Mouse (Mus musculus): ENCODE data around the gene Gtpbp3.

Gene Gtpbp3

DNA sequence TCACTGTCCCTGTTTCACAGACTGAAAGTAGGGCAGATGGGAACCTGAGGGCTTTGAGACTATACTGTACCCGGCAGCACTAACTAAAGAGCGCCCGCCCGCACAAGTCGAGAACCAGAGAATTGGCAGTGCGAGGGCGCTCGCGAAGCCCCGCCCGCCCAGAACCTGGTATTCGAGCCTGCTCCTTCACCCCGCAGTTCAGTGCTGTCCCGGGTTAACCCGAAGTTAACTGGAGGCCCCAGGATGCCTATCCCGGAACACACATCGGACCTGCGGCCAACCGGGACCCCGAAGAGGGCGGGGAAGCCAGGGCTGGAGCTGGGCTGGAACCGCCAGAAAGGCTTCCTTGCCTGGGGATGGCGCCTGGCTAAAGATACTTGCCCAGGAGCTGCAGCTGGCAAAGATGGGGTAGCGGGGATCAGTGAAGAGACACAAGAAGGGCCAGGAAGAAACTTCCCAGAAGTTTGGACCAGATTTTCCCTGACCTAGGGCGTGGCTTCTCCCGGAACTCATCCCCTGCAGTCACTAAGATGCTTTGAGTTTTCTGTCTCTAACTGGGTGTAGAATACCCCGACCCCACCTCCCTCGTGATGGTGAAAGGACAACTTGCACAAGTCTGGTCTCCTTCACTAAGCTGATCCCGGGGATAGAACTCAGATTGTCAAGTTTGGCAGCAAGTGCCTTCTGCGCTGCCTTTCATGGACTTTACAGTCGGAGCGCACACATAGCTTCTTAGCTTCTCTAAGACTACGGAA is at the start of gene Gtpbp3:
Gene Gtpbp3 (plus strand): TSS at position 413 of the 755 bp plus-strand sequence.
- peak; percentile 81 for DNase-seq (ENCODE audit: low spot score)

DNA sequence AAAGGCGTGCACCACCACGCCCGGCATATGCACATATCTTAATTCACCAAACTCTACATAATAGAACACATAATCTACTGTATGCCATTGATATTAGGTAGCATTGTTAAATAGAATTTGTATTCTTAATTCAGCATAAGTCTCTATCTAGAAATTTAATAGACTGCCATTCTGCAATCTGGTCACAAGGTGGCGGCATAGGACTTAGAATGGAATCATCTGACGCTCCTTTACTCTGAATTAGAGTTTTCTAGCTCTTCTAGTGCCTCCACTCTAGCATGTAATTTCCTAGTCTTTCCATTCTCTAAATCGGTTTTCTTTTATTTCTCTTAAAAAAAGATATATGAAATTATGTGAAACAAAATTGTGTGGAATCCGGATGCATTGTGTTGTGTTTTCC is 46.5 kb upstream of the Gtpbp3 start:
- DNase-seq (ENCODE audit: low spot score): peak; percentile 52

DNA sequence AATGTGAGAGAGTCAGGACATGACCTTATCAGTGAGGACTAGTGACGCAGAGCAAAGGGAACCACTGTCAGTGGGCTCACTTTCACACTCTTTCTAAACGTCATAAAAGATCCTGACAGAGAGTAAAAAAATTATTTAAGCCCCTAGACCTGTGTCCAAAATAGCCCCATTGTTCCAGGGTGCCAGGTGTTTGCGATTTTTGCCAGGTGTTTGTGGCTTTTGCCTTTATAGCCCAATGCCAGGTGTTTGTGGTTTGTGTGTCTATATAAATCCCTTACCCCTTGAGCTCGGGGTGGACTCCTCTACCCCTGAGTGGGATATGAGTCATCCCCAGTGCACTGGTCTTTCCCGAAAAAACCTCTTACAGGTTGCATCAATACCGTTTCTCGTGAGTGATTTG is 42.8 kb upstream of the Gtpbp3 start:
- no peak for DNase-seq (ENCODE audit: low spot score)

- DNase-seq (ENCODE audit: low spot score): no peak
Observed at GRCm38 (mm10) chr8:71451337-71451736, 36.6 kb upstream of the Gtpbp3 start.

DNA sequence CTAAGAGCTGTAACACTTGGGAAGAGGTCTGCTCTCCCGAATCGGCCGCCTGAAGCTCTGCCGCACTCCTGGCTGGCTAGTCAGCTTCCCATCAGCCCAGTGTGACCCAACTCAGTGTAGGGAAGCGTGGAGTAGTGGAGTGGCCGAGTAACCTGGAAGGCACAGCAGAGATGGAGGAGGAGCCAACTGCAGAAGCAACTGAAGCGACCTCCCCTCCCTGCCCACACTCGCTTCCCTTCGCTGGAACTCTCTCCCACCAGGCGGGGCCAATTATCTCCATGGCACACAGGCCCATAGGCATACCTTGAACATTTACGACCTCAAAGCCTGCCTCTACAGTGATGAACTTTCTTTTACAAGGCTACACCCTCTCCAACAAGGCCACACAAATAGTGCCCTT is 36.1 kb upstream of the Gtpbp3 start:
- DNase-seq (ENCODE audit: low spot score): no peak

GRCm38 (mm10) chr8:71452669-71453068 is 35.2 kb upstream of the Gtpbp3 start:
- DNase-seq (ENCODE audit: low spot score): no peak

GRCm38 (mm10) chr8:71454668-71455067 is 33.2 kb upstream of the Gtpbp3 start:
- DNase-seq (ENCODE audit: low spot score): no peak

GRCm38 (mm10) chr8:71456906-71457305 is 31.0 kb upstream of the Gtpbp3 start:
- DNase-seq (ENCODE audit: low spot score): no peak

GRCm38 (mm10) chr8:71457659-71458270 is 30.1 kb upstream of the Gtpbp3 start:
- DNase-seq (ENCODE audit: low spot score): no peak

DNA sequence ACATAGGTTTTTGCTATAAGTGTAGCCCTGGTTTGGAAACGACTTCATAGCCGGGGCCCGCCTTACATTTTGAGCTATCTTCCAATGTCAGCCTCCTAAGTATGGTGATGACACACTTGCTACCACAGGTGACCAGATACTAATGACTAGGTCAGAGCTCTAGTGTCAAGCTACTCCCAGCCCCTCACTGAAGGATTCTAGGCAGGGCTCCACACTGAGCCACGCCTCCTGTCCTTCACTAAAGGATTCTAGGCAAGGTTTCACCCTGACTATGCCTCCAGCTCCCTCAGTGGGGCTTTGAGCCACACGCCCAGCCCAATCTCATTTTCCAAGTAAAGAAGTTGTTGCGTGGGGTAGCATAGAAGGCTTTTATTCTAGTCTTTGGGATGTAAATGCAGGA is 27.2 kb upstream of the Gtpbp3 start:
- DNase-seq (ENCODE audit: low spot score): no peak

DNA sequence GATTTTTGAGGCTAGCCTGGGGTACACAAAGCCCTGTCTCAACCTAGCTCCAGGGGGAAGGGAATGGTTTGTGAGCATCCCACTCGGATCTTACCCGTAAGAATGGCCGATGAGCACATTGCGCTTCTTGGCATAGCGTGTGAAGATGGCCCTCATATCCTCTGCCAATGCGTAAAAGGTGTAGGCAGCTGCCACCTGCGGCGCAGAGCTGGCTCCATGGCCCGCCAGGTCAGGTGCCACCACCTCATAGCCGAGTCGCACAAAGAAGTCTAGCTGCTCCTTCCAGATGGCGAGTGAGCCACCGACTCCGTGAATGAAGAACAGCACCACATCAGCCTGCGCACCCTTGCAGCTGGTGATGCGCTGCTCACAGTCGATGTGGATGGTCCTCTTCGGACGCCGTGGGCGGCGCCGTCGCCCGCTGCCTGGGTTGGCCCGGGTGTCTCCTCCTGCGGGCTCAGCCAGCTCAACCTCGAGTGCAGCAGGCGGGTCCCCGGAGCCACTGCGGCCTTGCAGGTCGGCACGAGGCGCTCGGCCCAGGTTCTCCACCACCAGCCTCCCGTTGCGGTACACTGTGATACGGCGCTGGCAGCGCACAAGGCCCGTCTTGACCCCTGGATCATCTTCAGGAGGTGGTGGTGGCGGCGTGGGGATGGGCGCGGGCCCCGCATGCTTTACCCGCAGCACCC is 26.6 kb upstream of the Gtpbp3 start:
- no peak for DNase-seq (ENCODE audit: low spot score)

GRCm38 (mm10) chr8:71462191-71462590 is 25.7 kb upstream of the Gtpbp3 start:
- DNase-seq (ENCODE audit: low spot score): no peak

GRCm38 (mm10) chr8:71462786-71463185 is 25.1 kb upstream of the Gtpbp3 start:
- peak; percentile 50 for DNase-seq (ENCODE audit: low spot score)

DNA sequence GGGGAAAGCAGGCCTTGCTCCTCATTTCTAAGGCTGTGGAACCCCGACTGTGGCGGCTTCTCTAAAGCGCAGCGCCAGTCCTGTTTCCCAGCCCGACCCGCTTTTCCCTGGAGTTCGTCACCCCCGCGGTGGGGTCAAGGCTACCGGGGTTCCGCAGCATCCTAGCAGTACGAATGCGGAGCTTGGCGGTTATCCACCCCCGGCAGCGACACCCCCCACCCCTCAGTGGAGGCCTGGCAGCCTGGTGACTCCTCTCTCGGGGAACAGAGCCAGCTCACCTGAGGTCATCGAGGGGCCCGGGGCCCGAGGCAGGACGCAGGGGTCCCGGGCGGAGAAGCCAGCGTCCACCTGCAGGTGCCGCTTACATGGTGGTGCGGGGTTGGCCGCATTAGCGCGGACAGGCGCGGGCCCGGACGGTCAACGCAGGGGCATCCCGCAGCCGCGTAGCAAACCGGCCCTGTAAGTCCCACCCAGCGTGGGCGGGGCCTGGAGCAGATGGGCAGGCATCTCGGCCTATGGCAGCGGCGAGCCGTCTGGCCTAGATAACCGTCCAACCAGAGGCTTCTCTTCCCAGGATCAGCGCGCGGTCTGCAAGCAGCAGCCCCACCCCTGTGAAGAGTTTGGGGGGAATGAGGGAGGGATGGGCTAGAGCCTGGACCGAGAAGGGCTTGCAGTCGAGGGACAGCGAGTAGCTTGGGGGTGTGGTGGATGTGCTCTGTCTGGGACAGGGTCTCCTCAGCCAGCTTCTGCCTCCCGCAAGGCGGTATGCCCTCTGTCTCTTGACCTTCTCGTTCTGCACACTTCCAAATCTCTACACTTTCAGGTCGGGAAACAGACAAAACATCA is 24.5 kb upstream of the Gtpbp3 start, which contains the start of gene Abhd8:
Gene Abhd8 (minus strand): TSS at position 468 of the 846 bp plus-strand sequence.
- DNase-seq (ENCODE audit: low spot score): peak; percentile 97

- DNase-seq (ENCODE audit: low spot score): peak; percentile 99
Observed at GRCm38 (mm10) chr8:71464513-71465500, 23.1 kb upstream of the Gtpbp3 start, which contains the start of gene Mrpl34. Gene Mrpl34, plus strand, starts transcription at chr8:71464959.

GRCm38 (mm10) chr8:71465733-71466132 is 22.2 kb upstream of the Gtpbp3 start:
- DNase-seq (ENCODE audit: low spot score): no peak

- DNase-seq (ENCODE audit: low spot score): no peak
Observed at GRCm38 (mm10) chr8:71466198-71466597, 21.7 kb upstream of the Gtpbp3 start.

GRCm38 (mm10) chr8:71467201-71467600 is 20.7 kb upstream of the Gtpbp3 start:
- no peak for DNase-seq (ENCODE audit: low spot score)

DNA sequence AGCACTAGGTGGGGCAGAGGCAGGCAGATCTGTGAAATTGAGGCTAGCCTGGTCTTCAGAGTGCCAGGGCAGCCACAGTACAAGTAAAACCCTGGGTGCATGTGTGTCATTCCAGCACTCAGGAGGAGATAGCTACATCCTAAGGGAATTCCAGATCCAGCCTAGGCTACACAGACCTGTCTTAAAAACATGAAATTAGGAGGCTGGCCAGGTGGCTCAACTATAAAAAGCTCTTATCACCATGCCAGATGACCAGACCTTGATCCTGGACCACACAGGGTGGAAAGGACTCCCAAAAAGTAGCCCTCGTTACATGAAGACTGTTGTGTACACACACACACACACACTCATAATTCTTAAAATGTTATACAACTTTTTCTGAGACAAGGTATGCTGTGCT is 19.9 kb upstream of the Gtpbp3 start:
- DNase-seq (ENCODE audit: low spot score): no peak

- DNase-seq (ENCODE audit: low spot score): peak; percentile 99
Observed at GRCm38 (mm10) chr8:71468916-71469315, 19.0 kb upstream of the Gtpbp3 start, which contains the start of gene Dda1. Gene Dda1, plus strand, starts transcription at chr8:71469199.

DNA sequence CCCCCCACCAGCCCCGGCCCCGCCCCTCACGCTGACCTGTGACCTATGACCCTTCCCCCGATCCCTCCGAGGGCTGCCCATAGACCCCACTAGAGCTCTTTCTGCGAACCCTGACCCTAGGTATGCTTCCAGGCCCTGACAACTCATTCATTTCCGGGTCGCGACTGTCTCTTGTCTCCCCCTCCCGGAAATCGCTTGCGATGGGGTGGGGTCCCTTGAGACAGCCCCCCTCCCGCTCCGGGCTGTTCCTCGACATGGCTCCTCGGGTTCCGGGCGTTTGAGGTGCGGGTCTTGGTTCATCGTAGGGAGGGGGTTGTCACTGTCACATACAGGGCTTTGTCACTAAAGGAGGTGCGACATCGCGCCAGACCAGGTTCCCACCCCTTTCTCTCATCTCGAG is 18.5 kb upstream of the Gtpbp3 start:
- peak; percentile 40 for DNase-seq (ENCODE audit: low spot score)
